Mouse (Mus musculus) megakaryocyte, embryonic 14.5 days (primary cell): ENCODE measurements at regions not wholly inside any gene's neighbourhood (a gene's known extent, or its start where the extent isn't known, plus 50 kb on each side); places are given as distances from the start of the nearest gene placed in this dataset.

Source experiments
- H3K27me3 ChIP-seq: replicated peaks from 2 replicates; pipeline ENCODE3; 2012; ENCODE audit warnings: inconsistent platforms
- H3K36me3 ChIP-seq: replicated peaks from 2 replicates; pipeline ENCODE3; 2012; ENCODE audit warnings: low read length, inconsistent platforms, mixed read lengths
- H3K4me1 ChIP-seq: 2 replicates; pipeline ENCODE4 v1.6.1; 2012; ENCODE audit warnings: inconsistent platforms
- H3K4me3 ChIP-seq: replicated peaks from 2 replicates; pipeline ENCODE3; 2012; ENCODE audit warnings: moderate library complexity, mild to moderate bottlenecking, inconsistent platforms
- H3K9me3 ChIP-seq: 2 replicates; pipeline ENCODE4 v1.6.1; 2012; ENCODE audit warnings: inconsistent platforms
- FLI1 ChIP-seq: IDR thresholded peaks from 2 replicates; pipeline ENCODE4 v1.6.1; 2012; ENCODE audit warnings: low read length, inconsistent platforms, mixed read lengths
- GATA1 ChIP-seq: IDR thresholded peaks from 3 replicates; pipeline ENCODE4 v1.6.1; 2012; ENCODE audit warnings: mixed read lengths, low read length, inconsistent platforms, borderline replicate concordance

DNA sequence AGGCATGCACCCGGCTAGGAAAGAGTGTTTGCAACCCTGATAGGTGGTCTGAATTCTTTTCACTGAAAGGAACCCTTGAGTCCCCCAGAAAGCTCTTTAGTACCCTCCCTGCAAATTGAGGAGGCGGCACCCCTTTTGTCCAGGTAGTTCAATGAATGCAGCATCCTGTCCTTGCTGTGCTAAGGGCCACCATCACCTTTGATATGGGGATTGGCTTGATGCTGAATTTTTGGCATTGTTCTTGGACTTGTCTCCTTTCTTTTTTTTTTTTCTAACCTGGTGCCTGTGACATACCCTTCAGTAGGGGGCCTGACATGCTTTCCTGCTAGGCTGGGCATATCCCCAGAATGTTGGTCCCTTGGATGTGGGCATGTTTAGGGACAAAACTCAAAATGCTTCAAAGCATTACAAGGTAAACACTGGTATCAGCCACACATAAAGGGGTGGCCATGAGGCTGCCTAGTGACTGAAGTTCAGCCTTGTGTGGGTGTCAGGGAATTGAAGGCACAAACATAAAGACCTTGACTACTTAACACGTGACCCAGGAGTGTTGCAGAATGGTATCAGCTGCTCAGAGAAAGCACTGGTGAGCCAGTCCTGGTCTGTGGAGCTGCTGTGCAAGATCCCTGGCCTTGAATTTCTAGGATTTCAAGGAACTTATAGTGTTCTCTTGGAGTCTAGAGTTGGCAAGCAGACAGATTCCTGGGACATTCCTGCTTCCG is 183.6 kb downstream of the Tex29 start:
- H3K4me1 ChIP-seq, result peaks cover 5% of the 10 kb centered on the region; the same call in 1 of the 2 replicates
- peaks cover 38% of the 10 kb centered on the region for H3K9me3 ChIP-seq

DNA sequence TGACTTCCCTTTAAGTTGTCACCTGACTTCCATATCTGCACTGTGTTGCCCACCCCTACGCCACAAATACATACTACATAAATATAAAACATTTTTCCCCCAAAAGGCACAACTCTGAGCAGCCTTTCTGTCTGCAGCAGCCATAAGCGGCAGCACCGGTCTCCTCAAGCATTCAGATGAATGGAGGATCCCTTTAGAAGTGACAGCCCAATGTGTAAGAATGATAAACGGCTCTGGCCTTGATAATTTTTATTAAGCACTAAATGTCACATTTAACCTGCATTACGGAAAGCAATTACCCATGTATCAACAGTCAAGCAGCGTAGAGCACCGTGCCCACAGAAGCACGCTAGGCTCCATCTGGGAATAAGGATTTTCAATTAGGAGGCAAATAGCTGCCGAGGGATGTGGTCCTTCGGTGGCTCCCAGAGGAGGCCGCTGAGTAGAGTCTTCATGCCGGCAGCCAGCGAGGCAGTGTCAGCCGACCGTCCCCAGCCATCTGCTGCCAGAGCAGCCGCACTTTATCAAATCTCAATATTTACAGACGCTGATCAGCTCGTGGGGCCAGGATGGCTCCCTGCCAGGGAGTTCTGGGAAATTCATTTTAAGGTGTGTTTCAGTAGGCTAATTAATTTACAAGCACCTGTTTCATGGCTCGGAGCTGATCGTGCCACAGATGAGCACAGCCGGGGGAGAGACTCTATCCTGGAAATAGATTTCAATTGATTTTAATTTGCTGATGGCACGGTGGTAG is 190.3 kb downstream of the Tex29 start:
- peaks cover 16% of the 10 kb centered on the region; the same call in 1 of the 2 replicates for H3K4me1 ChIP-seq
- H3K36me3 ChIP-seq, result no peaks in the 10 kb centered on the region
- H3K27me3 ChIP-seq, result peaks cover 7% of the 10 kb centered on the region
- H3K9me3 ChIP-seq, result peaks cover 17% of the 10 kb centered on the region
- TF ChIP-seq GATA1 (no peak), FLI1 (no peak)
- H3K4me3 ChIP-seq, result no peak overlapping the region

More for the DNA sequence above, 183.6 kb downstream of the Tex29 start:
- TF ChIP-seq FLI1 (no peak), GATA1 (no peak)
- no peaks in the 10 kb centered on the region for H3K36me3 ChIP-seq
- H3K27me3 ChIP-seq, result peaks cover 4% of the 10 kb centered on the region
- no peak overlapping the region for H3K4me3 ChIP-seq

DNA sequence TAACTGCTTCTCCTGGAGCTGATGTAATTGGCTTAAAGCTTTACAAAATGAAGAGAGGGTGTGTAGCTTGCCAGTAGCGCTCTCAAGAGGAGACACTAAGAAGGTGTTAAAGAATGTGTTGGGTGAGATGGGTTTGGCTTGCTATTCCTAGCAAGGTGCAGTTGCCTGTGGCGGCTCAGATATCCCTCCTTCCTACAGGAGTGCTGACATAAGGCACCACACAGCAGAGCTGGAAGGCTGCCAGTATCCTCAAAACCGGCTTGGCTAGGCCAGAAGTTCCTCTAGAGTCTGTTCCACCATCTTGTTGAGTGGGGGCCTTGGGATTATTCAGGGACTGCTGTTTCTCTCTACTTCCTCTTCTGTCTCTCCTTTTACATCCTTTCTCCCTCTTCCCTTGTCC is 191.5 kb downstream of the Tex29 start:
- H3K4me3 ChIP-seq, result no peak overlapping the region
- TF ChIP-seq GATA1, result no peak
- no peak for TF ChIP-seq FLI1
- H3K36me3 ChIP-seq, result no peaks in the 10 kb centered on the region
- peaks cover 16% of the 10 kb centered on the region; the same call in 1 of the 2 replicates for H3K4me1 ChIP-seq
- peaks cover 14% of the 10 kb centered on the region for H3K9me3 ChIP-seq
- H3K27me3 ChIP-seq, result peaks cover 7% of the 10 kb centered on the region

DNA sequence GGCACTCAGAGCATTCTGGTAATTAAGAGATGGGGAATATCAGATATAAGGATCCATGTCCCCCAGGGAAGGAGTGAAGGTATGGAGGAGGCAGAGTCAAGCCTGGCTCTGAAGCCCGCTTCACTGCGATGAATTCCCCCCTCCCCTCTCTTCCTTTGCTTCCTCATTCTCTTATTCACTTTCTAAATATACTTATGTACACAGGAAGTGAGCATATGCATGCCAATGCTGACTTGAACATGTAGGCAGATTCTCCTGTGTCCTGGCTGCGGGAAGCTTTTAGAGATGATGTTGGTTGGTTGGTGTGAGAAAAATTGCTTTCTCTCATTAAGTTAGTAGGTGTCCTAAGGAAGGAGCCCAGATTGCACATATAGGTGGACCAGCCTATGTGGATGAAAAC is 192.1 kb downstream of the Tex29 start:
- no peak for TF ChIP-seq FLI1
- TF ChIP-seq GATA1, result no peak
- peaks cover 16% of the 10 kb centered on the region; the same call in 1 of the 2 replicates for H3K4me1 ChIP-seq
- peaks cover 7% of the 10 kb centered on the region for H3K27me3 ChIP-seq
- peaks cover 8% of the 10 kb centered on the region for H3K9me3 ChIP-seq
- H3K4me3 ChIP-seq, result no peak overlapping the region
- no peaks in the 10 kb centered on the region for H3K36me3 ChIP-seq

DNA sequence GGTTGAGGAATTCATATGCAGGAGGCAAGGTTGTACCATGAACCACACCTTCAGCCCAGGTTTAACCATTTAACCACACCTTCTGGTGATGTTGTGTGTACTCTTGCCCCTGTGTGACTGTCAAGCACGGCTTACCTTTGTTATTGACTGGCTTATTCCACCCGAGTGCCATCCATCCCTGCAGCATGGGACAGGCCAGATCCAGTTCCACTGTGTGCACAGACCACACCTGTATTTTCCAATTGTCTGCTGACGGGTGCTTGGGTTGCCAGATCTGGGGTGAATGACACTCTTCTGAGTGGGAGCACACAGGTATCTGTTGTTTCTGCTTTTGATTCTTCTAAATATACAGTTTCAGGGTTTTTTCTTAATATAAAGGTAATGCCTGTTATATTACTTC is 196.1 kb downstream of the Tex29 start:
- H3K4me1 ChIP-seq, result peaks cover 22% of the 10 kb centered on the region
- H3K27me3 ChIP-seq, result peaks cover 23% of the 10 kb centered on the region
- no peak overlapping the region for H3K4me3 ChIP-seq
- H3K36me3 ChIP-seq, result no peaks in the 10 kb centered on the region
- TF ChIP-seq GATA1 (no peak), FLI1 (no peak)
- no peaks in the 10 kb centered on the region for H3K9me3 ChIP-seq

DNA sequence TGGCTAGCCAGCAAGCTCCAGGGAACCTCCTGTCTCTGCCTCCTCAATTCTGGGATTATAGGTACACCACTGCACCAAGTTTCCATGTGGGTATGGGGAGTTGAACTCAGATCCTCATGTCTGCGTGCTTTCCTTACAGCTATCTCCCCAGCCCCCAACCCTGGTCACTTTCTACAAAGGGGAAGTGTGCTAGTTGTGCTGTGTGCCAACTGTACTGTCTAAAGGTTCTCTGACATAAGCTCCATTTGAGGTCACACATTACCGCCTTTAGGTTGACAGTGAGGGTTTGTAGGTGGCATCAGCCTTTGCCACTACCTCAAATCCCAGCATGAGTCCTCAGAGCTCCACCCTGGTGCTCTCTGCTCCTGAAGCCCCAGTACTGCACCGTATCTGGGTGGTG is 200.7 kb downstream of the Tex29 start:
- no peaks in the 10 kb centered on the region for H3K36me3 ChIP-seq
- peaks cover 22% of the 10 kb centered on the region for H3K27me3 ChIP-seq
- H3K9me3 ChIP-seq, result no peaks in the 10 kb centered on the region
- H3K4me1 ChIP-seq, result peaks cover 16% of the 10 kb centered on the region
- TF ChIP-seq FLI1 (no peak), GATA1 (no peak)
- H3K4me3 ChIP-seq, result peak overlapping the region; percentile 31

DNA sequence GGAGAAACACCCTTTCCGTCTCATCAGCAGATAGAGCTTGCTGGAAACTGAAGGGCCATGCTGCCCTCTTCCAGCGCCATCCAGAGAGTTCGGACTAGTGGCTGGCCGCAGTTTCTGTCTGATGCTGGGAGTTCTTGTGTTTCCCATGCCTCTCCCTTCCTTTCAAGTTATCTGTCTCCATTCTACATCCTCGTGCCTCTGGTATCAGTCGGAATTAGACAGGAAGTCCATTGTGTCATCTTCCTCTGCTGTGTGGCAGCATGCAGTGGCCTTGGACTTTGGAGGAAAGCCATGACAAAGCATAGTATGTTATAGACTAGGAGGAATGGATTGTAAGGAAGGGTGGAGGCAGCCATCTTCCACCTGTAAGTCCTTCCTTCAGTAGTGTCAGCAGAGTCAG is 201.4 kb downstream of the Tex29 start:
- no peak for TF ChIP-seq GATA1
- TF ChIP-seq FLI1, result no peak
- Histone ChIP-seq H3K4me1 (peaks cover 16% of the 10 kb centered on the region), H3K4me3 (peak overlapping the region; percentile 39), H3K27me3 (peaks cover 22% of the 10 kb centered on the region), H3K36me3 (no peaks in the 10 kb centered on the region), H3K9me3 (no peaks in the 10 kb centered on the region)

DNA sequence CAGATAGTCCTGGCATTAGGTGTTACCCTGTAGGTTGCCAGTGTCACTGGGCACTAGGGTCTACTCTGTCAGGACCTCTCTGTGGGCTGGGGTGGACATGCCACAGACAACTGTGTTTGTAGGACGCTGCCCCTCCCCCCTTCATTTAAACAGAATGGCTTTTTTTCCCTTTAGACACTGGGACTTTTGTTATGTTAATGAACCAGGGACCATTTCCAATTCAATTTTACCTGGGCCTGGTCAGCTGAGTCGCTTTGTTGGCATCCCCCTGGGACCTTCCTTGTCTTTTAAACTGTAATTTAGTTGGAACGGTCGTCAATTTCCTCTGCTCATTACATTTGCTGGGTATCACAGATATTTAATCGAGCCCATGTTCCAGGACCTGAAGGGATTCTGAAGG is 210.6 kb downstream of the Tex29 start:
- TF ChIP-seq GATA1 (no peak), FLI1 (no peak)
- H3K27me3 ChIP-seq, result peaks cover 7% of the 10 kb centered on the region
- peaks cover 5% of the 10 kb centered on the region for H3K9me3 ChIP-seq
- H3K36me3 ChIP-seq, result no peaks in the 10 kb centered on the region
- H3K4me3 ChIP-seq, result no peak overlapping the region
- H3K4me1 ChIP-seq, result no peaks in the 10 kb centered on the region

DNA sequence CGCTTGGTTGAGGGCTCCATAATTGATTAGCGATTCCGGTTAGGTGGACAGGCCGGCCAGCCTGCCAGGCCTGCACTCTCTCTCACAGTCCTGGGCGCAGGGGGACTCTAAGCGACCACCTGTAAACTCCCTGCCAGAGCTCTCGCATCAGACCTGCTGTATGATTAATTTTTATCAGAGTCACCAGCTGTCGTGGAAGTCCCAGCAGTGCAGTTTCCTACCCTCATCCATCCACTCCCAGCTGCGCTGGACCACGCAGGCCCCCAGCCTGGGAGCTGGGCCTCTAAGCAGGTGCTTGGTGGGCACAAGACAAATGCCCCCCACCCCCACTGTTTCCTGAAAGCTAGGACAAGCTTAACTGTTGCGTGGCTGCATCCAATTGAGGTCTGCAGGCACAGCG is 211.1 kb downstream of the Tex29 start:
- Histone ChIP-seq H3K4me1 (no peaks in the 10 kb centered on the region), H3K27me3 (peaks cover 7% of the 10 kb centered on the region)
- TF ChIP-seq GATA1, result no peak
- no peak for TF ChIP-seq FLI1

DNA sequence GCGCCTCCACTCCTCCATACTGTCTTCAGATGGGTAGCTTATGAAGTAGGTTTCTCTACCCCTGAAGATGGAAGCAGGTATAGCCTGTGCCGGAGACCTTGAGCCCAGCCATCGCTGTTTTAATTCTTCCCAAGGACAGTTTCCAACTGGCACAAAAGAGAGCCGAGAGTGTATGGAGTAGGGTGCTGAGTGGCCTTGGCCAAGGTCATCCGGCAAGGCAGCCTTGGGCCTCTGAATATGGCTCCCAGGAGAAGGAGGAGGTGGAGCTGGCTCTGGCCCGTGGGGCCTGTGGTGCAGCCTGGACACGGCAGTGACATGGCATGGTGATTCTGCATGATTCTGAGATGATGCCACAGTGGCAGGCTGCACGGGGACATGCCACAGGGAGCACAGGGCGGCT is 215.7 kb downstream of the Tex29 start:
- Histone ChIP-seq H3K4me1 (no peaks in the 10 kb centered on the region), H3K27me3 (peaks cover 7% of the 10 kb centered on the region), H3K36me3 (no peaks in the 10 kb centered on the region), H3K4me3 (peak overlapping the region; percentile 33), H3K9me3 (peaks cover 8% of the 10 kb centered on the region)
- TF ChIP-seq GATA1, result no peak
- no peak for TF ChIP-seq FLI1

More for the DNA sequence above, 211.1 kb downstream of the Tex29 start:
- peaks cover 8% of the 10 kb centered on the region for H3K9me3 ChIP-seq
- H3K4me3 ChIP-seq, result no peak overlapping the region
- no peaks in the 10 kb centered on the region for H3K36me3 ChIP-seq
